Mouse (Mus musculus) forebrain, embryonic 11.5 days (tissue): Measurements from ENCODE around the gene Pla2g2f. TPM values are rescaled to one million over a fixed set of nuclear protein-coding genes. Genes with fewer than 3 reads are reported as not detected.

Source experiments
- ATAC-seq: fragments of 200-750 bp; cut with Nextera tagmentation; replicated peaks from 2 replicates; pipeline ENCODE4 v1.8.0; 2017; ENCODE audit warnings: moderate TSS enrichment; ENCODE audit not compliant: low FRiP score
- DNase-seq: peaks from one replicate; pipeline ENCODE4 v3.0.0-alpha.2; 2017; ENCODE audit warnings: low spot score
- H3K27ac ChIP-seq: fragments of 300-500 bp; sonication (generic); 2 replicates; pipeline ENCODE4 v1.5.1; 2014; ENCODE audit warnings: low read depth, low read length
- H3K27me3 ChIP-seq: fragments of 300-500 bp; sonication (generic); 2 replicates; pipeline ENCODE4 v1.6.1; 2014; ENCODE audit warnings: mild to moderate bottlenecking, low read length, mixed read lengths; ENCODE audit not compliant: control insufficient read depth, insufficient read depth
- H3K36me3 ChIP-seq: fragments of 300-500 bp; sonication (generic); 2 replicates; pipeline ENCODE4 v1.6.1; 2014; ENCODE audit warnings: mild to moderate bottlenecking, low read length, moderate library complexity, mixed read lengths; ENCODE audit not compliant: control insufficient read depth, insufficient read depth
- H3K4me1 ChIP-seq: fragments of 300-500 bp; sonication (generic); replicated peaks from 2 replicates; pipeline ENCODE4 v1.6.1; 2014; ENCODE audit warnings: low read length, mixed read lengths; ENCODE audit not compliant: control insufficient read depth, insufficient read depth
- H3K4me2 ChIP-seq: fragments of 300-500 bp; sonication (generic); 2 replicates; pipeline ENCODE4 v1.6.1; 2014; ENCODE audit warnings: low read depth, mild to moderate bottlenecking, low read length, moderate library complexity, mixed read lengths; ENCODE audit not compliant: severe bottlenecking
- H3K4me3 ChIP-seq: fragments of 300-500 bp; sonication (generic); 2 replicates; pipeline ENCODE4 v1.5.1; 2014; ENCODE audit warnings: low read depth, low read length
- H3K9ac ChIP-seq: fragments of 300-500 bp; sonication (generic); 2 replicates; pipeline ENCODE4 v1.6.1; 2014; ENCODE audit warnings: low read length
- H3K9me3 ChIP-seq: fragments of 300-500 bp; sonication (generic); 2 replicates; pipeline ENCODE4 v1.6.1; 2016; ENCODE audit warnings: low read length, mixed read lengths; ENCODE audit not compliant: control insufficient read depth
- WGBS: fragments of 180-500 bp; shearing (Covaris S2); extraction: QIAGEN DNeasy Blood & Tissue Kit; methylation state at CpG from one replicate; pipeline ENCODE4 v1.1.7; 2014; 5-methylcytosine and 5-hydroxymethylcytosine counted together
- polyA plus RNA-seq: library from polyadenylated mRNA; unstranded; fragments of >200 nt; fragmentation: Nextera tagmentation; extraction: Ambion mirVana; gene quantifications from 2 replicates; pipeline ENCODE4 v1.2.1, GENCODE M21; 2014

The Pla2g2f gene
- polyA plus RNA-seq, 1 experiment from 2014 or later, result 0.09 TPM

GRCm38 (mm10) chr4:138708636-138709035, 48.8 kb downstream of the Pla2g2f start:
- no peak overlapping the region for H3K4me2 ChIP-seq
- H3K4me1 ChIP-seq, result 0 out of 2 replicates have a peak, but pooled peaks cover 2% of the 10 kb centered on the region
- H3K27ac ChIP-seq, result no peak overlapping the region
- ATAC-seq (no peak), DNase-seq (peak; percentile 74)
- no peaks in the 10 kb centered on the region for H3K9me3 ChIP-seq
- H3K9ac ChIP-seq, result no peak overlapping the region
- no peaks in the 10 kb centered on the region for H3K36me3 ChIP-seq
- H3K4me3 ChIP-seq, result no peak overlapping the region
- no peaks in the 10 kb centered on the region for H3K27me3 ChIP-seq
- 10% methylated on average over 7 of the region's 7 CpGs for WGBS

GRCm38 (mm10) chr4:138706620-138707019, 50.8 kb downstream of the Pla2g2f start:
- no peak for ATAC-seq
- H3K27ac ChIP-seq, result no peak overlapping the region
- 0 out of 2 replicates have a peak, but pooled peaks cover 3% of the 10 kb centered on the region for H3K4me1 ChIP-seq
- DNase-seq, result no peak
- H3K9ac ChIP-seq, result no peak overlapping the region
- H3K4me2 ChIP-seq, result no peak overlapping the region
- H3K4me3 ChIP-seq, result no peak overlapping the region
- no peaks in the 10 kb centered on the region for H3K27me3 ChIP-seq
- H3K36me3 ChIP-seq, result no peaks in the 10 kb centered on the region
- H3K9me3 ChIP-seq, result no peaks in the 10 kb centered on the region
- 92% methylated on average over 8 of the region's 8 CpGs for WGBS

- H3K9ac ChIP-seq, result no peak overlapping the region
- no peaks in the 10 kb centered on the region for H3K36me3 ChIP-seq
- no peak overlapping the region for H3K27ac ChIP-seq
- 0 out of 2 replicates have a peak, but pooled peaks cover 3% of the 10 kb centered on the region for H3K4me1 ChIP-seq
- no peak overlapping the region for H3K4me2 ChIP-seq
- ATAC-seq (no peak), DNase-seq (no peak)
- no peaks in the 10 kb centered on the region for H3K9me3 ChIP-seq
- no peaks in the 10 kb centered on the region for H3K27me3 ChIP-seq
- H3K4me3 ChIP-seq, result no peak overlapping the region
- 87% methylated on average over 4 of the region's 4 CpGs for WGBS
Measured at GRCm38 (mm10) chr4:138704169-138704568, 53.3 kb downstream of the Pla2g2f start.

GRCm38 (mm10) chr4:138703591-138703990, 53.8 kb downstream of the Pla2g2f start:
- WGBS, result 47% methylated on average over 7 of the region's 7 CpGs
- no peak for ATAC-seq

GRCm38 (mm10) chr4:138702528-138702927, 54.9 kb downstream of the Pla2g2f start:
- Histone ChIP-seq H3K4me2 (no peak overlapping the region), H3K4me3 (no peak overlapping the region), H3K36me3 (no peaks in the 10 kb centered on the region), H3K4me1 (0 out of 2 replicates have a peak, but pooled peaks cover 3% of the 10 kb centered on the region), H3K27me3 (no peaks in the 10 kb centered on the region), H3K27ac (no peak overlapping the region), H3K9me3 (no peaks in the 10 kb centered on the region), H3K9ac (no peak overlapping the region)
- ATAC-seq, result no peak
- 87% methylated on average over 8 of the region's 8 CpGs for WGBS
- no peak for DNase-seq

More at GRCm38 (mm10) chr4:138703591-138703990, 53.8 kb downstream of the Pla2g2f start:
- H3K9me3 ChIP-seq, result no peaks in the 10 kb centered on the region
- H3K4me2 ChIP-seq, result no peak overlapping the region
- H3K27ac ChIP-seq, result no peak overlapping the region
- DNase-seq, result no peak
- H3K36me3 ChIP-seq, result no peaks in the 10 kb centered on the region
- no peak overlapping the region for H3K4me3 ChIP-seq
- no peaks in the 10 kb centered on the region for H3K27me3 ChIP-seq
- 0 out of 2 replicates have a peak, but pooled peaks cover 3% of the 10 kb centered on the region for H3K4me1 ChIP-seq
- H3K9ac ChIP-seq, result no peak overlapping the region

GRCm38 (mm10) chr4:138702031-138702430, 55.4 kb downstream of the Pla2g2f start:
- ATAC-seq (no peak), DNase-seq (no peak)
- Histone ChIP-seq H3K4me3 (no peak overlapping the region), H3K9me3 (no peaks in the 10 kb centered on the region), H3K27ac (no peak overlapping the region), H3K4me1 (peaks cover 5% of the 10 kb centered on the region; the same call in 1 of the 2 replicates), H3K4me2 (no peak overlapping the region), H3K27me3 (no peaks in the 10 kb centered on the region), H3K36me3 (no peaks in the 10 kb centered on the region), H3K9ac (no peak overlapping the region)
- 81% methylated on average over 2 of the region's 2 CpGs for WGBS

- H3K36me3 ChIP-seq, result no peaks in the 10 kb centered on the region
- ATAC-seq (no peak), DNase-seq (no peak)
- no peaks in the 10 kb centered on the region for H3K9me3 ChIP-seq
- peaks cover 6% of the 10 kb centered on the region; the same call in 1 of the 2 replicates for H3K4me1 ChIP-seq
- H3K4me3 ChIP-seq, result no peak overlapping the region
- H3K27me3 ChIP-seq, result no peaks in the 10 kb centered on the region
- no peak overlapping the region for H3K9ac ChIP-seq
- 73% methylated on average over 8 of the region's 8 CpGs for WGBS
- H3K4me2 ChIP-seq, result no peak overlapping the region
- H3K27ac ChIP-seq, result no peak overlapping the region
Measured at GRCm38 (mm10) chr4:138701111-138701510, 56.3 kb downstream of the Pla2g2f start.

Other genes with a start within 250 kb of the Pla2g2f start
- gene Vwa5b1, start 121.7 kb downstream of the Pla2g2f start, polyA plus RNA-seq, result 0.08 and 0.13 TPM in 2 replicates
- gene Pla2g2c, start 32.8 kb downstream of the Pla2g2f start, polyA plus RNA-seq, result 0.37 and 0.52 TPM in 2 replicates
- 1.5 and 1.6 TPM in 2 replicates for gene Ubxn10, start 20.5 kb downstream of the Pla2g2f start, polyA plus RNA-seq
- not detected in 2 replicates for gene Pla2g2d, start 18.1 kb upstream of the Pla2g2f start, polyA plus RNA-seq
- 0.31 and 0.33 TPM in 2 replicates for gene Pla2g5, start 105.9 kb upstream of the Pla2g2f start, polyA plus RNA-seq
- gene Gm13030, start 116.3 kb upstream of the Pla2g2f start, polyA plus RNA-seq, result not detected in 2 replicates
- not detected in 2 replicates for gene Pla2g2e, start 120.3 kb upstream of the Pla2g2f start, polyA plus RNA-seq
- 2.8 and 3.5 TPM in 2 replicates for gene Otud3, start 156.3 kb upstream of the Pla2g2f start, polyA plus RNA-seq
- not detected in 2 replicates for gene Rnf186, start 209.5 kb upstream of the Pla2g2f start, polyA plus RNA-seq
- 0.77 and 0.96 TPM in 2 replicates for gene Tmco4, start 215.3 kb upstream of the Pla2g2f start, polyA plus RNA-seq